In the genomic region with DNA sequence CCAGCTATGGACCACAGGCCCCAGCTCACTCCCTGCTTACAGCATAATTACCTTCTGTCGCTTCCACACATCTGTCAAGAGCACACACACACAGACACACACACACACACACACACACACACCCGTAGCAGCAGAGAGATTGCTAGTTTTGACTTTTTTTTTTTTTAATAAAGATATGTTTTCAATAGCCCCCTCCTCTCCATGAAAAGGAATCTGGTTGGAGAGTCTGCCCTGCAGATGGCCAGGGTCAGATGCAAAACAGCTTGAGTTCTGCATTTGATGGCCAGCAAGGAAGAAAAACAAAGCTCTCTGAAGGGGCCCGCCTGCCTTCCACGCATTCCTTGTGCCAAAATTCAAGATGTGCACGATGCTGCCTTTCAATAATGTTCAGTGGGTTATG, we compare ENCODE assay signal across 9 mouse cellular contexts.
DNase-seq lines count a peak whose midpoint lies in the region; ATAC-seq and TF ChIP-seq lines count a peak whose summit lies in the region.
"Had no signal": no experiment of that assay in that cellular context is flagged by ENCODE, and none has a peak within 500 bp of the region (broad histone marks: within the 10 kb centered on the region; RNA-seq: fewer than 3 reads in every experiment).

No protein-coding gene starts in this region.

- ATAC-seq in hindbrain, postnatal 0 days, result no peak
- ATAC-seq in liver, embryonic 12.5 days, result no peak

- H3K36me3 ChIP-seq in embryonic facial prominence, embryonic 10.5 days (replicated peaks), result no peaks in the 10 kb centered on the region
- no peaks in the 10 kb centered on the region for H3K36me3 ChIP-seq in hindbrain, postnatal 0 days (ENCODE audit: insufficient read depth, low read length)
- H3K36me3 ChIP-seq in liver, embryonic 12.5 days, result no peaks in the 10 kb centered on the region

- DNase-seq in kidney, postnatal 10 days, result peak; percentile 17
- no peak for DNase-seq in kidney, adult 18-20 months
- peak; percentile 43 for DNase-seq in cerebellum, adult 9-10 months
- peak; percentile 63 for DNase-seq in embryonic facial prominence, embryonic 10.5 days (ENCODE audit: low spot score)
- peak; percentile 29 for DNase-seq in hindbrain, postnatal 0 days (ENCODE audit: low spot score)
- no peak for DNase-seq in kidney, adult 11 months
- DNase-seq in right cerebral cortex, postnatal 36 days (ENCODE audit: low spot score in 2 of 2), result no peak
- DNase-seq: thymus, postnatal 36 days had no signal

- TF ChIP-seq CTCF in hindbrain, postnatal 0 days (IDR thresholded peaks at IDR 0.05; ENCODE audit: low read depth), result no peak

- H3K9ac ChIP-seq in hindbrain, postnatal 0 days (replicated peaks; ENCODE audit: low read length), result no peak overlapping the region
- H3K9ac ChIP-seq in liver, embryonic 12.5 days, result no peak overlapping the region

- no peaks in the 10 kb centered on the region; the same call in 1 of the 2 replicates for H3K27me3 ChIP-seq in embryonic facial prominence, embryonic 10.5 days (replicated peaks; ENCODE audit: low read depth, poor library complexity, severe bottlenecking)
- H3K27me3 ChIP-seq in hindbrain, postnatal 0 days (ENCODE audit: insufficient read depth, low read length), result no peaks in the 10 kb centered on the region
- no peaks in the 10 kb centered on the region for H3K27me3 ChIP-seq in liver, embryonic 12.5 days (replicated peaks)

- 9% methylated on average over 5 of the region's 5 CpGs for WGBS in embryonic facial prominence, embryonic 10.5 days
- 18% methylated on average over 5 of the region's 5 CpGs for WGBS in hindbrain, postnatal 0 days
- 39% methylated on average over 5 of the region's 5 CpGs for WGBS in liver, embryonic 12.5 days (ENCODE audit: insufficient replicate concordance)

- no peaks in the 10 kb centered on the region for H3K9me3 ChIP-seq in embryonic facial prominence, embryonic 10.5 days
- no peaks in the 10 kb centered on the region for H3K9me3 ChIP-seq in hindbrain, postnatal 0 days (ENCODE audit: low read length)
- H3K9me3 ChIP-seq in liver, embryonic 12.5 days (replicated peaks), result no peaks in the 10 kb centered on the region

- no peak overlapping the region for H3K4me2 ChIP-seq in hindbrain, postnatal 0 days (ENCODE audit: low read depth, low read length)
- no peak overlapping the region for H3K4me2 ChIP-seq in liver, embryonic 12.5 days

- peak overlapping the region; percentile 76; the same call in 1 of the 2 replicates for H3K27ac ChIP-seq in embryonic facial prominence, embryonic 10.5 days (replicated peaks)
- H3K27ac ChIP-seq in hindbrain, postnatal 0 days, result no peak overlapping the region
- no peak overlapping the region for H3K27ac ChIP-seq in liver, embryonic 12.5 days

- peaks cover 18% of the 10 kb centered on the region for H3K4me1 ChIP-seq in embryonic facial prominence, embryonic 10.5 days
- no peaks in the 10 kb centered on the region for H3K4me1 ChIP-seq in hindbrain, postnatal 0 days (ENCODE audit: insufficient read depth, low read length)
- H3K4me1 ChIP-seq in liver, embryonic 12.5 days, result no peaks in the 10 kb centered on the region

- H3K4me3 ChIP-seq in embryonic facial prominence, embryonic 10.5 days, result no peak overlapping the region
- H3K4me3 ChIP-seq in hindbrain, postnatal 0 days (ENCODE audit: low read length), result no peak overlapping the region
- H3K4me3 ChIP-seq in liver, embryonic 12.5 days, result no peak overlapping the region

Comparison
In these comparisons a context has a peak if more than half of its experiments do, and no peak if none do; other contexts are left out.
1. DNase-seq: peak in kidney, postnatal 10 days (single experiment), cerebellum, adult 9-10 months (single experiment), embryonic facial prominence, embryonic 10.5 days (single experiment) and hindbrain, postnatal 0 days (single experiment); none in kidney, adult 18-20 months (single experiment), kidney, adult 11 months (single experiment) and right cerebral cortex, postnatal 36 days (0 of 2).